Mouse (Mus musculus) kidney, postnatal 14 days (tissue): ENCODE data around the gene Pde3a.
"Not testable (repeated sequence)": the region's sequence is repeated elsewhere in the genome, so short reads cannot be mapped to it uniquely, and the experiment has no call there.

Source experiments
- DNase-seq: peaks from one replicate; pipeline ENCODE4 v3.0.0; 2022; ENCODE audit warnings: mixed read lengths

The Pde3a gene

DNA sequence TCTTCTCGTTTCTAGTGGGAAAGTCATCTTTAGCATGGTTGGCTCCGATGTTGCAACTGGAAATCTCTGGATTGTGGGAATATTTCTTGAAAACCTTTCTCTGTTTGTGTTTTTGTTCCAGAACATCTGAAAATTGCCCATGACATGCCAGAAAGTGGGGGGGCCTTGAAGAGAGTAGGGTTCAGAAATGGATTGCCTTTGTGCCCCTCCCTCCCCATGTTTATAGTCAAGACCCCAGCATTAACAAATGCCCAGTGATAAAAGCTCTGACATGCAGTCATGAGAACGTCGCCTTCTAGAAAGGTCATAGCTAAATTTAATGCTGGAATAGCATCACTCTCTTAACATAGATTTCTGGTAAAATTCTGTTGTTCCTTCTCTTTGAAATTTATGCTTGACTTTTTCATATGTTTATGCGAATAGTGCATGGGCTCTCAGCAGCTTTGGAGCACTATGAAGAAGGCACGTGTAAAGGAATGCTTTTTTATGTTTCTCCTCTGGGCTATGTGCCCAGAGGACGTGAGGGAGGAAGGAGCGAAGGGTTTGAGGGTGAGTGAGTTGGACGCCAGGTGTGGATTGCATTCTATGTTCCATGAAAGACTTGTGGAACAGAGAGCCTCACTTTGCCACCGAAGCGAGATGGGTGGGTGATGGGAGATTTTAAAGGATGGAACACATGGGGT lies 19.0 kb downstream of the Pde3a start:
- DNase-seq, result no peak

DNA sequence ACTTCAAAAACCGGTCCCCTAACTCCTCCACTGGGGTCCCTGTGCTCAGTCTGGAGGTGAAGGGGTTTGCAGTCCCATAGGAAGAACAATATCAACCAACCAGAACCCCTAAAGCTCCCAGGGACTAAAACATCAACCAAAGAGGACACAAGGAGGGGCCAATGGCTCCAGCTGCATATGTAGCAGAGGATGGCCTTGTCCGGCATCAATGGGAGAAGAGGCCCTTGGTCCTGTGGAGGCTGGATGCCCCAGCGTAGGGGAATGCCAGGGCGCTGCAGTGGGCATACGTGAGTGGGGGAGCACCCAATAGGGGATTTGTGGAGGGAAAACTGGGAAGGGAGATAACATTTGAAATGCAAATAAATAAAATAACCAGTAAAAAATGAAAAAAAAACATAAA lies 19.8 kb downstream of the Pde3a start:
- DNase-seq, result no peak

DNA sequence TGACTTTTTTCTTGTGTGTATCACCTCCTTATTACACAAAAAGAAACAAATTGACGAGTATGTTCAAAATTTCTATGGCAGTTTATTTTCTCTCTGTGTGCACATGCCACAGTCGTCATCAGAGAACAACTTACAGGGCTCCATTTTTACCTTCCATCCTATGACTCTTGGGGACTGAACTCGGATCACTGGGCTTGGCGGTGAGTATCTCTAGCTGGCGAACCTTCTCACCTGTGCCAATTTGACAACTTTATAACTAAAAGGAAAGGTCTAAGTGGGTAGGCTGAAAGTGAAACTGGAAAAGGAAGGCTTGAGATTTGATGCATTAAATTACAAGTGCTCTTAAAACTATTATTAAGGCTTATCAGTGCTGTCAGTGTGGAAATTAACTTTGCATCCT lies 22.1 kb downstream of the Pde3a start:
- no peak for DNase-seq

DNA sequence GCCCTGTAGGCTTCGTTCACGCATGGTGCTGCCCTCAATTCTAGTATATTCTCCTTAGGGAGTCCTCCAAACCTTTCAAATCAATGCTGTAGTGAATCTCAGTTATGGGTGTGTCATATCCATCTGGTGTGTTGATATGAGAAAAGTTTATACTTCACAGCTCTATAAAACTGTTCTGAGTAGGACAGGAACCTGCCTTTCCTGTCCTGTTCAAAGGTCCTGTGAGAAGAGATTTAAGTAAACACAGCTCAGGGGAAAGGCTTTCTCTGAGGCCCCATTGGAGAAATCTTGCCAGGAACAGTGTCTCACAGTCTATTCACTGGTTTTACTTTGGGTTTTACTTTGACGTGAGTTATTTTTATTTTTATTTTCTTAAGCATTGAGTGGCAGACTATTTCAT lies 22.5 kb downstream of the Pde3a start:
- no peak for DNase-seq

DNA sequence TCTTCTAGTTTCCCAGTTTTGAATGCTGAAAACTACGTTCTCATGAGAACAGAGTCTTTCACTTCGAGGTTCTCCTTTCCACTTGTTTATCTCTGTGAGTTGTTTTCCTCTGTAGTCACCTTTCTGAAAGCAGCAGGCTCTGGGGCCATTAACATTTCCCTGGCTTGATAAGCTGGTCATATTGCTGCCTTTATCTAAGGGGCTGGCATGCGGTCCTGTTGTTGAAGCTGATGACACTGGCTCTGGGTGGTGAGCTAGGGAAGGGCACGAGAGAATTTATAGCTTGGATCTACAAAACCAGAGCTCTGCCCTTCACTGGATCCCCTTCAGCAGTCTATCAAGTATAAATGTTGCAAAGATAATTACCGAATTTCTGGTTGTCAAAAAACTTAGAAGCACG lies 24.6 kb downstream of the Pde3a start:
- no peak for DNase-seq

DNA sequence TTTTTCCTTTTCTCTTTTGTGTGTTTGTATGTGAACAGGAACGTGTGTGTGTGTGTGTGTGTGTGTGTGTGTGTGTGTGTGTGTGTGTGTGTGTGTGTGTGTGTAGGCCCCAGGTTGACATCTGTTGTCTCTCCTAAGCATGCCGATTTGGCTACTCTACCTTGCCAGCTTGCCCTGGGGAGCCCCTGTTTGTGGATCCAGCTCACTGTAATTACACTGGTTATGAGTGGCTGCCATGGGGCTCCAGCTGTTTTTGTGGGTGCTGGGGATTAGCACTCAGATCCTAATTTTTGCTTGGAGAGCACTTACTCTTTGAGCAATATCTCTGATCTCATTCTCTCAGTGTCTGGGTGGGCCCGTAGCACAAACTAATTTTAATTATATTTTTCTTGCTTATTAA lies 32.6 kb downstream of the Pde3a start:
- no peak for DNase-seq

DNA sequence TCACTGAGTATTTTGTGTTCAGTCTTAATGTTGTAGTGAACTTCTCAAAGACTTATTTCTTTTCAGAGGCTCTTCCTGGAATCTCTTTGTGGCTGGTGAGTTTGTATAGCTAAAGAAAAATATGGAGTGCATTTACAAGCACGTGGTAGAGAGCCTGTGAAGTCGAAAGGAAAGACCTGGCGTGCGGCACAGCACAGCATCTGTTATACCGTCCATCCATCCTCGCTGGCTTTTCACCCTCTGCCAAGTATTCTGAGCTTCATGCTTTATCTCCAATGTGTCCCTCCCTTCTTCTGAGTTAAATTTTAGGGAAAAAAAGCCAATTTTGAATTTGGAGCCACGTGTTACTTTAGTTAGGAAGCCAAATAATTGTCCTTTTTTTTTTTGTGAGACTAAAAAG lies 33.7 kb downstream of the Pde3a start:
- DNase-seq, result no peak

DNA sequence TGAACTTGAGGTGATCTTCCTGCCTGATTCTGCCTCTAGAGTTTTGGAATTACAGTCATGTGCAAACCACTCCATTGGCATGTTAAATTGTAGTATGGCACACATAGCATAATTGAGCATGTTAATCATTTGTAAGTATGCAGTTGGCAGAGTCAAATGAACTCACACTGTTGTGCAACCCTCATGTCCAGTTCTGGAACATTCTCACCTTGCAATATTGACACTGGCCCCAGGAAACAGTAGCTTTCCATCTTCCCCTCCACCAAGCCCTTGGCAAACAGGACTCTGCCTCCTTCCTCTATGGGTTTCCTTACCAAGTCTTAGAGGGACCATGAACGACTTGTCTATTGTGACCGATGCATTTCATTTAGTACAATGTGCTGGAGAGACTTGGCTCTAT lies 42.1 kb downstream of the Pde3a start:
- no peak for DNase-seq

DNA sequence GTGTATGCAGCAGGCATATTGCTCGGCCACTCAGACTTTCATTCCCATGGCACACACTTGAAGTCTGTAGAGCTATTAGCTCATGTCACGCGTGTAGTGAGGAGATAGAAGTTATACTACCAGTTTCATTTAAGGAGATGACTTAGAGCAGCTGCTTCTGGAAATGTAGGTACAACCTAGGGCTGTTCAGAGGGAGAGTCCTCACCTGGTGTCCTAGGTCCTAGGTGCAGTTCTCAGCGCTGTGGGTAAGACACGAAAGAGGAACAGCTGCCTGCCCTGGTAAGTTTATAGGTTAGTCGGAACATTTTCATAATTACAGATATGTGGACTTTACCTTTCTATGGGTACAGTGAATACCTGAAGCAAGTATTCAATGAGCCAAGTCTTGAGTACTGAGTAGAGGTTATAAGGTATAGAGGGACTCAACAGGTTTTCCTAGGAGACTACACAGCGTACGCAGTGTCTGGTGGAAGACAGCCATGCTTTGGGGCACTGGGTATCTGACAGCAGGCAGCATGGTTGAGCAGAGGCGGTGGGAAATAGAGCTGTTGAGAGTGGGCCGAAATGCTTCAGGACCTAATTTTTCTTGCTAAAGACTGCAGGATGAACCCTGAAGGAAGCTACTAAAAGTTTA lies 43.9 kb downstream of the Pde3a start:
- DNase-seq, result no peak

DNA sequence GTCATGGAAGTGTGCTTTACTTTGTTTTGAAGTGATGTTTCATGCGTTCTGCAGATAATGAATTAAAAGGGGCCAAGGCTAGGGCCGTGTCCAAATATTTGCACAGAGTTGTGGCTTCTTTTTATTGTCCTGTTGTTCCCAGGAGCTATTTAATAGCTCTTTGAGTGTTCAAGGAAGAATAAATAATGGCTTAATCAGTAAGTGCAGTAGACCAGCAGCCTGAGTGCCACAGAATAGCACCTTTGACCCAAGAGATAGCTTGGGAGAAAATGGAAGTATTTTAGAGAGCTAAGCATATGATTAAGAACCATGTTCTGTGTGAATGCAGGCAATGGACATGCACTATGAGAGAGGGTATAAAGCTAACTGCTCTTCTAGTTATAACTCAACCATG lies 44.4 kb downstream of the Pde3a start:
- DNase-seq, result no peak

DNA sequence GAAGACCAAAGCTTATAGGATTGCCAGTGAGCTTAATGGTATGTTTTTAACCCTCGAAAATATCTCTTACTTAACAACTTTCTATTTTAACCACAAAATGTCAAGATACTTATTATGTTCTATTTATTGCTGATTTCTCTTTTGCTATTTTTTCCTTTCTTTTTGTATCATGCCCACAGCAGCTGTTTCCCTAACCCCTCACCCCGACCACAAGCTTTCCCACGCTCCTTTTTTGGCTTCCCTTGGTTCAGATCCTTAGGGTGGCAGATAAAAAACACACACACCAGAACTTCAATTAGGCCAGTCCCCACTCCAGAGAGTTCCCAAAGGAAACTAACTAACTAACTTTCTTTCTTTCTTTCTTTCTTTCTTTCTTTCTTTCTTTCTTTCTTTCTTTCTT lies 46.2 kb downstream of the Pde3a start:
- DNase-seq, result no peak

DNA sequence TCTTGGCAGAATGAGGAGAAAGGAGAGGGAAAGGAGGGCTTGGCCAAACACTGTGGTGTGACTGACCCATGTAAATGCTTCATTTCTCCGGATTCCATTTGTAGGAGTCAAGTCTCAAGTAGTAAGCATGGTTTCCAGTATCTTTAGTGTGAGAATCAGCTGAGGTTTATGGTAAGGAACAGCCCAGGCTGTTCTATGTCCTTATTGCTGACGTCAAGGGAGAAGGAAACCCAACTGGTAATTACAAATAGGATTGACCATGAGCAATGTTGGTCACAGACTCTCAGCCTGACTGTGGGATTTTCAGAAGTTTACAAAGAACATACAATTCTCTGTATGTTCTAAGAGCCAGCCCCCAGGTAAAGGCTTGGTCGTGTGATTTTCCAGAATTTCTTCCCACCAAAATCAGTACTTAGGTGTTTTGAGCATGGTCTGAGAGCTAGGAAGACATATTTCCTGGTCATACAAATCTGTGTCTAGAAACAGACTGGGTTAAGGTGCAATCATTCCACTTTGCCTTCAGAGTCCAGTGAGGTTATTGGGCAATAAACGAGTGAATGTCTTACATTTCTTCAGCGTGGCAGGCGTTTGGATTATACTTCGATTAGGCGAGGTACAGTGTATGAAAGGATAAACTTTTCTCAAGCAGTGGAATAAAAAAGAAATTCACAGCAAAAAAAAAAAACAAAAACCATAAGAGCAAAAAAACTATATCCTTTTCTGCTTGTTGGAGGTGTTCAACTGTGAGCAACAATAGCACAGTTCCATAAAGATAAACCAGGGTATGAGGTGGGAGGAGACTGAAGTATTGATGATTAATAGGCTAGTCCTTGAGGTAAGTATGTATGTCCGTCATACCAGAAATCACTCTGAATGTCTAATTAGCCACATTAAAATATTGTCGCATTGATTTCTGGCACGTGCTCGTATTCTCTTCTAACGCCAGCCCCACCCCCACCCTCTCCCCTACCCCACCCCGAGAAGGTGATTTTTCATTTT lies 53.0 kb downstream of the Pde3a start:
- DNase-seq, result no peak

DNA sequence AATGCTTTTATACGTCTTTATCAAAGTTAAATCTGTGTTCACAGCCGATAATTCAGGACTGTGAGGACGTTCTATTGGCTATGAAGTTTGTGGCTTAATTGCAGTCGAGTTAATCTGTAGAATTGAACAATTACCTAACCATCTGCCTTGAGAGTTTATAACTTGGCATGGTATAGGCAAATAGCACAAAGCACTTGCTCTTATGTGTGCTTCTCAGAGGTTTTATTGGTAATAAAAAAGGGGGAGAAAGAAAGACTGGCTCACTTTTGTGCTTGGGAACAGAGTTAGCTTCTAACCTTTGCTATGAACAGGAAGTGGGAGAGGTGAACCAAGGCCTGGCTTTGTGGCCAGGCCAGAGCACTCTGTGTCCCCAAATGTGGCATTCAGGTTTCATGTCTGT lies 53.8 kb downstream of the Pde3a start:
- DNase-seq, result no peak

DNA sequence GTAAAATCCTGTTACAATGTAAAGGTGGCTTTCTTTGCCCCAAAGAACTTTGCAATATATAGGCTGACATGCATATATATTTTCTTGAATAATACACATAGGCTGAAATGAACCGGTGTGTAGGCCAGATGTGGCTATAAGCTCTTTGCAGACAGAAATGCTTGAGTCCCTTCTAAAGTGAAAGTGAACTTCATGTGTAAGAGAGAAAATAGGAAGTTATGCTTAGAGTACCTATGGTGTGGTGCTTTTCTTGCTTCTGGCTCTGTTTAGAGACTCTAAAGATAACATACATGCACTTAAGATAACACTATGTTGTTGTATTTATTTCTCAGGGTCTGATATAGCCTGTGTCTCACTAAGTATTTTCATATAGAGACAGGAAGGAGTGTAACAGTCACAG lies 58.3 kb downstream of the Pde3a start:
- DNase-seq, result no peak

DNA sequence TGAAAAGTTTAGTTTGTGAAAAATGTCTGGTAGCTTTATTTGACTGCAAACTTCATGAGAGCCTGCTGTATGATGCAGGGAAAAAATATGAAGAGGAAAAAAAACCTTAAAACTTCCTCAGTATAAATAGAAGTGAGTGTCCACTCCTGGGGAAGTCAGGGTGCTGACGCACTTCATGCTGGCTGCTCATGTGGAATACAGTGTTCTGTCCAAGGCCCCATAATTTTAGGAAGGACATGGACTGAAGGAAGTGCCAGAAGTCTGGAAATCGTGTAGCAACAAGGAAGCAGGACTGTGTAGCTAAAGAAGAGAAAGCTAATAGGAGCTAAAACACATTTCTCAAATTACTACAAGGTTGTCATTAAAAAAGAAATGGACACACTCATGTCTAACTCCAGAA lies 59.4 kb downstream of the Pde3a start:
- DNase-seq, result peak; percentile 61

DNA sequence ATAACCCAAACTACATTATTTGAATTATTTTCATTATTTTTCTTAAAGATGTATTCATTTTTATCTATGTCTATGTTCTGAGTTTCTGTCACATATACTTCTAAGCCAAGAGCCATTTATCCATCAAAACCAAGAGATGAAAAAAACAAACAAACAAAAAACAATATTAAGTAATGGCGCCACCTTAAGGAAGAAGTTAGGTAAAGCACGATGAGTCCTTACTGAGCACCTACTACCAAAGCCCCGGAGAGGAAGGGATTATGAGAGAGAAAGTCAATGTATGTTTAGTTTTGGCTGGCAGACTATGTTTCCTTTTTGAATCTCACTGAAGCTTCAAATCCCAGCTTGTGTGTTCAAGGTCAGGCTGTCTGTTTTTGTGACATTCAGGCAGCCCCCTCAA lies 60.8 kb downstream of the Pde3a start:
- no peak for DNase-seq

DNA sequence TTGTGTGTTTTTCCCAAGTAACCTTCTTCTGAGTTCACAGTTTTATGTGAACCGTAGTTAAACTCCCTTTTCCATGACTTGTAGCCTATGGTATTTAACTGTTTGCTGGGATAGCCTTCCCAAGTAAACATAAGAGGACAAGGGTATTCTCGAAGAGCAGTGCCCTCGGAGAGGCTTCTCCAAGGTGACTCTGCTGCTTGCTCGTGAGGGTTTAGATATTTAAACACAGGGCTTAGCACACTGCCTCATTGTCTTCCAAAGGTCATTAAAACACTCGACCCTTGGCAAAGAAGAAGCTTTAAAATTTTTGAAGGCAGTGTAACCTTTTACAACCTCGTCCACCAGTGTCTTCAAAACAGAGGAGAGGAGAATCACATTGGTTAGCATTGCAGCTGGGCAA lies 61.3 kb downstream of the Pde3a start:
- DNase-seq, result no peak

DNA sequence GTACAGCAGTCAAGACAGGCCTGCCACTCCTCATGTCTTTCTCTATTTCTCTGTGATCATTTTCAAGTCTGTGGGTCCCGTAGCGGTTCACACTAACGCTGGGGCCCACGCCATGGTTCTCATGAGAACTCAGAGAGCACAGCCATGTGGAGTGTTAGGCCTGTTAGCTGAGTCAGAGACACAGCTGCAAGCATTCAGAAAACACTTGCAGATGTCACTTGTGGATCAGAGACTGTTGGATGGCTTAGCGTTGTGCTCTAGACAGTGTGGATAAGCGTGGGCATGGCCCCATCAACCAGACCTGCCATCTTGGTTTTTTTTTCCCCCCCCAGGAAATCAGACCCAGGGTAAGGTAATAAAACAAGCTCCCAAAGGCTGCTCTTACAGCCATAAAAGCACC lies 62.5 kb downstream of the Pde3a start:
- DNase-seq, result peak; percentile 27

DNA sequence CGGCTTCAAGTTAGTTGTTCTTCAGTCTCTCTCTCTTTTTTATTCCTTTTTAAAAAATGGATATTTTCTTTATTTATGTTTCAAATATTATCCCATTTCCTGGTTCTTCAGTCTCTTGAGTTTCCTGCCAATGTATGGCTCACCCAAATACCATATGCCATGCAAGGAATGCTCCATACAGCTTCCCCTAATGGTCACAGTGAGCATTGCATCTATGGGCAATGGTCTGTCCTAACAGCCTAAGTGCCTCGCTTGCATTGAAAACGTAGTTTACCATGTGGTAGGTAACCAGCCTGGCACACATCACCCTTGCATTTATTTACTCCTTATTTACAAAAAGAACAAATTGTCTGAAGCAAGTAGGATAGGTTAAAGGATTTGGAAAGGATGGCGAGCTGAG lies 64.0 kb downstream of the Pde3a start:
- DNase-seq, result no peak

DNA sequence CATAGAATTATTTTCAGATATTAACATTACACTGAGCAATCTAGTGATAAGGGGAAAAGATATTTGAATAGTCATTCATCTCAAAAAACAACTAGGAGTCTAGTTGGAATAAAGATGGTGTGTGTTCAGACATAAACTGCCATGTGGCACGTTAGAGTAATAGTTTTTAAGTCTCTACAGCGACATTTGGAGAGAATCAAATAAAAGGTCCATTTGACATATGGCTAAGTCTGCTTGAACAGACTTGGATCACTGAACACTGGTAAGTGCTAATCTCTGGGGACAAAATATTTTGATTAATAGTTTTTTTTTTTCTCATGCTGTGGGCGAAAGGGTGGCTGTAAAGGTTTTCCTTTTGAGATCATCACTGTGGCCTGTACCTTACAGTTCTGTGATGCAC lies 69.4 kb downstream of the Pde3a start:
- no peak for DNase-seq

DNA sequence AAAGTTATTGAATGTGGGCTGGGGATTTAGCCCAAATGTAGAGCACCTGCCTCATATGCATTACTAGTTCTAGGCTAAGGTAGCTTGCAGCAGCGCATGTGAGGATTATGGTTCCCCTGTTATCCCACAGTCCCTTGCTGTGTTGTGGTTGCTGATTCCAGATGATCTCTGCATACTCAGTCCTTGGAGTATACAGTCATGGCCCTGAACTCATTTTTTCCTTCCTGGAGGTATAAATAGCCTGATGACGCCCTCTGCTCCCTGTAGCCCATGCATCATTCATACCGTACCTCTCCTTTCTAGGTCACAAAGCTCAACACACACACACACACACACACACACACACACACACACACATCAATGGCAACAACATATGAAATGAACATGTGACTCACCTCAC lies 72.2 kb downstream of the Pde3a start:
- DNase-seq, result no peak

DNA sequence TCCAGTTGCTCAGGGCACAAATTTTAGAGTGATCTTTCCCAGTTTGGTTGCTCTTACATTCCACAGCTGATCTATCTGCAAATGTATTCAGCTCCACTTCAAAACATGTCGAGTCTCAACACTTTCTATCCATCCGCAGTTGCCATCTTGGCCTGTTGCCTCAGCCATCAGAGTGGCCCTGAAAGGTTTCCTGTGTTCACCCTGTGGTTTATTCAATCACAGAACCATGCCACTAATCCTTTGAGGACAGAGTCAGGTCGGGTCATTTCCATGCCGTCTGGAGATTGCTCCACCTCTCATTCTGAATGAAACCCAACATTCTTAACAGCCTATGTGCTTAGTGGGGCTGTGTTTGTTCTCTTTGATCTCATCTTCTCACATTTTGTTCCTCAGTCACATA lies 73.9 kb downstream of the Pde3a start:
- DNase-seq, result no peak

DNA sequence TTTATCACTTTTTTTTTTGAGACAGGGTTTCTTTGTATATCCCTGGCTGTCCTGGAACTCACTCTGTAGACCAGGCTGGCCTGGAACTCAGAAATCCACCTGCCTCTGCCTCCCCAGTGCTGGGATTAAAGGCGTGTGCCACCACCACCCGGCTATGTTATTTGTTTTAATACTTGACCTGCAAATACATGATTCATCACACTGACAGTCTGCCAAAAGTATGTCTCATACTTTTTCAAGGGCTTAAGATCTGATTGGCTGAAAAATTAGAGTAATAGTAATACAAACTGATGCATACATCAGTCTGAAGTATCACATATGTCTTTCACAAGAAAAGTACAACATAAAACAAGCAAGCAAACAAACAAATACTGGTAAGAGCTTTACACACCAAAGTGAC lies 78.1 kb downstream of the Pde3a start:
- DNase-seq, result not testable (repeated sequence)

DNA sequence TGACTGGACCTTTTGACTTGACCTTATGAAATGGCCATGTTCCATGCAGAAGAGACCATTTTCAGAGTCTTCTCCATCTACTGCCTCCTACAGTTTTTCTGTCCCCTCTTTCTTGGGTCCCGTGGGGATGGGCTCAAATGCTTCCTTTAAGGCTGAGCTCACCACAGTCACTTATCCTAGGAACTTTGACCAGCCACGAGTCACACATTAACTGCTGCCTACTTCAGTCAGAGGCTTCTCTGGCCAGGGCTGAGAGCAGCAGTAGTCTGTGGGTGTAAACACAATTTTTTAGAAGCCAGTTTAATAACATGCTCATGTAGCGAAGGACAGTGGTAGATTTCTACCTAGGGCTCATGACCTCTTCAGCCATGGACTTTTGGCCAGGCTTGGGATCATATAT lies 79.0 kb downstream of the Pde3a start:
- DNase-seq, result peak; percentile 65
